Mouse (Mus musculus): ENCODE measurements at regions not wholly inside any gene's neighbourhood (a gene's known extent, or its start where the extent isn't known, plus 50 kb on each side); places are given as distances from the start of the nearest gene placed in this dataset.

DNA sequence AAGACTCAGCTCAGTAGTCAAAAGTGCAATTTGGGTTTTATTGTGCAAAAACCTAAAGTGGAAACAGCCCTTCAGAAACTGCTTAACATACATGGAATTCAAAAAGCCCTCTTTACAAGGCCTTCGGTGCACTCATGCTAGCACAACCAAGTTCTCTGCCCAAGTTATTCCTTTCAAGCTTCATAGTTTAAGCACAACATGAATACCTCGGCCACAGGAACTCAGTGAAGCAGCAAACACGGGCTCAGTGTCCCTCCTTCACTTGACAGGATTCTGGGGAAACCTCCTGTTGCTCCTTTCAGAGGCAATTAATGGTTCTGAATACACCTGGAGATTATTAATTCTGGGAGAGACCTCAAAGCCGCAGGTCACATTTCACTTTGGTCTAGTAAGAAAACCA lies 81.1 kb upstream of the Mdfic start:
- no peak for TF ChIP-seq CTCF (conservative IDR thresholded peaks at IDR 0.05; ENCODE audit: insufficient read depth, insufficient read length, low read depth, low read length)
- no peak for TF ChIP-seq POLR2A (IDR thresholded peaks at IDR 0.05; ENCODE audit: low read depth, low read length)
